Mouse (Mus musculus) embryonic facial prominence, embryonic 15.5 days (tissue): ENCODE data around the gene Il17c. TPM values are rescaled to one million over a fixed set of nuclear protein-coding genes. Genes with fewer than 3 reads are reported as not detected.

ENCODE experiments used
- microRNA-seq: library from miRNA; unstranded; fragments of <30 nt; microRNA quantifications from one replicate; pipeline ENCODE4, GENCODE M21; 2016; ENCODE audit warnings: borderline number of aligned reads
- polyA plus RNA-seq: library from polyadenylated mRNA; unstranded; fragments of >200 nt; fragmentation: Nextera tagmentation; extraction: Ambion mirVana; gene quantifications from 2 replicates; pipeline ENCODE4 v1.2.1, GENCODE M21; 2015

Il17c gene
- polyA plus RNA-seq, 1 experiment from 2014 or later: not detected

Small RNA genes lying within 50 kb of the gene (microRNA-seq; reads per million reads assigned to microRNA genes)
- gene Gm24366: not detected

Other genes starting within 250 kb of the Il17c start
- 1.4 and 1.6 TPM in 2 replicates for gene Zfpm1, start 139.9 kb upstream of the Il17c start, polyA plus RNA-seq
- gene Trhr2, start 61.3 kb upstream of the Il17c start, polyA plus RNA-seq: 0.12 and 0.20 TPM in 2 replicates
- gene Zc3h18, start 45.4 kb upstream of the Il17c start, polyA plus RNA-seq: 48.2 and 49.7 TPM in 2 replicates
- 173 and 186 TPM in 2 replicates for gene Cyba, start 10.9 kb downstream of the Il17c start, polyA plus RNA-seq
- gene Mvd, start 21.4 kb downstream of the Il17c start, polyA plus RNA-seq: 31.9 and 33.8 TPM in 2 replicates
- 1.3 and 1.4 TPM in 2 replicates for gene Snai3, start 38.7 kb downstream of the Il17c start, polyA plus RNA-seq
- gene Rnf166, start 54.0 kb downstream of the Il17c start, polyA plus RNA-seq: 53.2 and 54.6 TPM in 2 replicates
- 46.4 and 49.7 TPM in 2 replicates for gene Ctu2, start 54.1 kb downstream of the Il17c start, polyA plus RNA-seq
- gene Piezo1, start 129.3 kb downstream of the Il17c start, polyA plus RNA-seq: 14.3 and 16.7 TPM in 2 replicates
- gene Cdt1, start 146.0 kb downstream of the Il17c start, polyA plus RNA-seq: 32.5 and 36.2 TPM in 2 replicates
- 298 and 312 TPM in 2 replicates for gene Aprt, start 154.9 kb downstream of the Il17c start, polyA plus RNA-seq
- 11.3 TPM in 2 replicates for gene Galns, start 189.4 kb downstream of the Il17c start, polyA plus RNA-seq
- 54.5 and 62.3 TPM in 2 replicates for gene Trappc2l, start 189.6 kb downstream of the Il17c start, polyA plus RNA-seq
- 0.63 and 1.2 TPM in 2 replicates for gene Pabpn1l, start 200.7 kb downstream of the Il17c start, polyA plus RNA-seq